Mouse (Mus musculus): ENCODE results near the gene Lgmn. TPM values are rescaled to one million over a fixed set of nuclear protein-coding genes. Genes with fewer than 3 reads are reported as not detected.

Lgmn gene
- total RNA-seq, 1 experiment from 2014 or later: 86.7 TPM

DNA sequence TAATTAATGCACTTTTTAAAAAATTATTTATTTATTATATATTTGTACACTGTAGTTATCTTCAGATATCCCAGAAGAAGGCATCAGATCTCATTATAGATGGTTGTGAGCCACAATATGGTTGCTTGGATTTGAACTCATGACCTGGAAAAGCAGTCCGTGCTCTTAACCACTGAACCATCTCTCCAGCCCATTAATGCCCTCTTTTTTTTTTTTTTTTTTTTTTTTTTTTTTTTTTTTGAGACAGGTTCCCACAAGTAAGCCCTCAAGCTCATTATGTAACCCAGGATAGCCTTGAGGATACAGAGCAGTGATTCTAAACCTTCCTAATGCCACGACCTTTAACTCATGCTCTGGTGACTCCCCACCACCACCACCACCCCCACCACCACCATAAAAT is 48.5 kb downstream of the Lgmn start:
- no peak for DNase-seq

DNA sequence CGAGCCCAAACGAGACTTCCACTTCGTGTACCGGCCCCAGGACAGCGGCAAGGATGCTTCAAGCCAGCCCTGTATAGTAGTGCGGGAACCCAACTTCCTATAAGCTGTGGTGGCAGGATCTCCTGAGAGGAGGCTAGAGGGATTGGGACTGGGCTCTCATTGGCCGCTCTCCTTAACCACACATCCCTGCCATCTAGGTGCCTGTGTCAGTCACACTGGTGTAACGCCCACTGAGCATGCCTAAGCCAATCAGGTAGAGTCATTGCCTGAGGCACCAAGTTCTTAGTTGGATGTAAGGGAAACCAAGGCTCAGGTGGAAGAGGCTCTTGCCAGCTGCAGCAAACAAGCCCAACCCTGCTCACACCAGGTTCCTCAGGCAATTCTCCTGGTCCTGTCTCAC is 49.6 kb downstream of the Lgmn start:
- DNase-seq: no peak

GRCm38 (mm10) chr12:102387219-102387917 is 52.2 kb downstream of the Lgmn start:
- DNase-seq: peak; percentile 91

GRCm38 (mm10) chr12:102384819-102385218 is 54.8 kb downstream of the Lgmn start:
- peak; percentile 46 for DNase-seq

DNA sequence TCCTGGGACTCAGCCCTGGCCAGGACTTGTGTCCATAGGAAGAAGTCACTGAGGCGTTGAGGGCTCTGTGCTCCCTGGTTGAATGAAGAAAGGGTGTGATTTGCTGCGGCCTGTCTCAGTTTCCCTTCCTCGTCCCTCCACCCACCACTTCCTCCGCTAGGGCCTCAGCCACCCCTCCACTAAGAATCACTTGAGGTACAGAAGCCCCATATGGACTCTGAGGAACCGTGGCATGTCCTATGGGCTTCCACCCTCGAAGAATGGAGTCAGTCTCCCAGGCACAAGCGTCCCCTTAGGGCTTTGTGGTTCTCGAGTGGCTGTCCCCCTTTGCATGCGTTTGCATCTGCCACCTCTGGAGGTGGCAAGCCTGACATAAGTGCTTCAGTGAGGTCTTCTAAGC is 56.3 kb downstream of the Lgmn start:
- no peak for DNase-seq

- no peak for DNase-seq
Measured at GRCm38 (mm10) chr12:102382180-102382579, 57.4 kb downstream of the Lgmn start.

- no peak for DNase-seq
Measured at GRCm38 (mm10) chr12:102372322-102372721, 67.3 kb downstream of the Lgmn start.

GRCm38 (mm10) chr12:102370931-102371500 is 68.6 kb downstream of the Lgmn start:
- DNase-seq: peak; percentile 34

DNA sequence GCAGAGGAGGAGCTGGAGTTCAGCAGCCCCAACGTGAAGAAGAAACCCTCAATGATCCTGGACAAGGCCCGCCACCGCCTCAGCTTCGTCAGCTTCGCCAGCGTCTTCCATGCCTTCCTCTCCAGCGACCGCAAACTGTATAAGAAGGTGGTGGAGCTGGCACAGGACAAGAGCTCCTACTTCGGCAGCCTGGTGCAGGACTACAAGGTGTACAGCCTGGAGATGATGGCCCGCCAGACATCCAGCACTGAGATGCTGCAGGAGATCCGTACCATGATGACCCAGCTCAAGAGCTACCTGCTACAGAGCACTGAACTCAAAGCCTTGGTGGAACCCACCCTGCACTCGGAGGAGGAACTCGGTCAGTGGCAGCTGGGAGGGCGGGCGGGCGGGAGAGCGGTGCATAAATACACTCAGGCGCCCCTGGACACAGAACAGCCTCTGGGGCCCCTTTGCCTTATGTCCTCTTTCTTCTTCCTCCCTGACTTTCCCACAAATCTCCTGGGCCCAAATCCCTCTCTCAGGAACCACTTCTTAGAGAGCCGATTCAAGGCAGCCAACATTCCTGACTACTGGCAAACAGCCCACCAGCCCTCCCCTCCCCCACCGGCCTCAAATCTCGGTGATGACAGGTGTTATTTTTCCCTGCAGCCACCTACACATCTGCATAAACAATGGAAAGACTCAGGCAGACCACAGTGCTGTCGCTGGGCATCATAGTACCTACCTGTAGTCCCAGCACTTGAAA is 70.0 kb downstream of the Lgmn start:
- DNase-seq: peak; percentile 44

DNA sequence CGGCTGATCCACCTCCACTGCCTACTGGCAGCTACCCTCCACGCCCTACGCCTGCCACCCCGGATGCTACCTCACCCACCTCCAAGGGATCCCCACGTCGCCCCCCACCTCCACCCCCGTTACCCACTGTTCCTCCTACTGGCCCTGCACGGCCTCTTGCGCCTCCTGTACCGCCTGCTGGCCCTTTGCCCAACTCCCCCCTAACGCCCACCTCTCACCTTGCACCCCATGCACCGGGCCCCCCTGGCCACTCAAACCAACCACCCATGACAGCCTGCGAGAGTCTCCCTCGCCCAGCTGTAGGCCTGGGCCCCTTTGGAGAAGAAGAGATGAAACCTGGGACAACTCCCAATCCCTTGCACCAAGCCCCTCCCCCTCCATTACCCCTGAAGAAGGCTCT is 71.1 kb downstream of the Lgmn start:
- no peak for DNase-seq

- DNase-seq: no peak
Measured at GRCm38 (mm10) chr12:102368066-102368465, 71.5 kb downstream of the Lgmn start.

GRCm38 (mm10) chr12:102367075-102367474 is 72.5 kb downstream of the Lgmn start:
- DNase-seq: no peak

GRCm38 (mm10) chr12:102366126-102366816 is 73.3 kb downstream of the Lgmn start:
- no peak for DNase-seq

DNA sequence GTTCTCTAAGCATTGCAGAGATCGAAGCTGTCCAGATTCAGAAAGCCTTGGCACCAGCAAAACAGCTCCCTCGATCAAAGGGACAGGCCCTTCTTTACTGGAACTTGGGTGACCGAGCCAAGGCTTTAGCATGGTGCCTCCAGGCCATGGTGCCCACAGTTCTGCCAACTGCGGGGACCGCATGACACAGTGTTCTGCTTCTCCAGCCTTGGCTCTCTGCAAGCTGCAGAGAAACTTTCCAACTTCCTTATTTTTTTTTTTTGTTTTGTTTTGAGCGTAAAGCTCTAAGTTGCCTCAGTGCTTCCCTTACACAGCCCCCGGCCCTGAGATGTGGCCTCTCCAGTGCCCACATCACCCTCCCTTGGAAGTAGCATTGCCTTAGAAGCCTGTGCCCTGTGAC is 74.6 kb downstream of the Lgmn start:
- DNase-seq: no peak

DNA sequence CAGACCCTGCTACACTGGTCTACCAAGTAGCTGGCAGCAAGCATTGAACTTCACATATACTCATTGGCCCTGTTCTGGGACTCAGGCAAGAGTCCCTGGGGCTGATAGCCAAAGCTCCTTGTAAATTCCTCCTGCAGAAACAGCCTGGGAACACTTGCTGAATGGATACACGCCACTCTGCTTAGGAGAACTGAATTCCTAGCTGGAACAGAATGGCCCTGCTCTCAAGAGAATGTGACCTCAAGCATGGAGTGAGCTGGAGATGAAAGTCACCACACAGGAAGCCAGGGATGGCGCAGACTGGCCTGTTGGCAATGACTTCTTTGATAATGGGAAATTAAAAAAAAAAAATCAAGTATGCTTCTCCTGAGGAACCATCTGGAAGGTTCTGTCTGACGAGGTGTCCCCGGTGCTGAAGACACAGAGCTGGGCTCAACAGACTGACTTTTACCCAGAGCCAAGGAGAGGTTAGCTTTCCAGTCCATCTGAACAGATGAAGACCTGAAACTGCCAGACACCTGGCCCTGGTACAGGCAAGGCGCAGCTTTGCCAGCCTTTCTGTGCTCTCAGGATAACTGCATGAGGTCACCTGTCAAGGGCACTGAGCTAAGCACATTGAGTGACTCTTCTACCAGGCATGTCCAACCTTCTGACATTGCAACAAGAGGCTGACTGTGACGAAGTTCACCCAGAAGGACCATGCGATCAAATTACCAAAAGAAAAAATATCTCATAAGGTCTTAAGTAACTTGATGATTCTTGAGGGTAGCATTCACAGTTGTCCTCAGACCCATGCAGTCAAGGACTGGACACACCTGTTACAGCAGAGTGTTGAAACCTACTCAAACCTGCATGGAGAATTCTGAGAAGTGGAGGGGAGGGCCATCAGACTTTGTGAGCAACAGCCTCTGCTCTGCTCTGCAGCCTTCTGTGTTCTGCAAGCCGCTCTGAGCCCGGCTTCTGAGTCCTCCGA is 78.1 kb downstream of the Lgmn start:
- no peak for DNase-seq

DNA sequence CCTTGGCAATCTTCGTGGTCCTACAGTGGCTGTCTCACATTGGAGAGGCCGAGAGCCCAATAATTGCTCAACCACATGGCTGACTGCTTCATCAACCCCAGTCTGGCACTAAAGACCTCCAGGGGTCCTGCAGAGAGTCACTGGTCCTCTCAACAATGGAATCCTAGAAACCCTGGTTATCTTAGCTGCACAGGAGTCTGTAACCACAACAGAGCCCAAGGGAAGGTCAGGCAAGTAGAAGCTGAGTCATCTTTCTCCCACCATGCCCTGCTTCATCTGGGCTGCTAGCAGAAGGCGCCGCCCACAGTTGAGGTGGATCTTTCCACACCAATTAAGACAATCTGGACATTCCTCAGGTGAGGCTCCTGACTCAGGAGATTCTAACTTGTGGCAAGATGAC is 80.2 kb downstream of the Lgmn start:
- DNase-seq: no peak

- no peak for DNase-seq
Measured at GRCm38 (mm10) chr12:102356781-102357180, 82.8 kb downstream of the Lgmn start.

DNA sequence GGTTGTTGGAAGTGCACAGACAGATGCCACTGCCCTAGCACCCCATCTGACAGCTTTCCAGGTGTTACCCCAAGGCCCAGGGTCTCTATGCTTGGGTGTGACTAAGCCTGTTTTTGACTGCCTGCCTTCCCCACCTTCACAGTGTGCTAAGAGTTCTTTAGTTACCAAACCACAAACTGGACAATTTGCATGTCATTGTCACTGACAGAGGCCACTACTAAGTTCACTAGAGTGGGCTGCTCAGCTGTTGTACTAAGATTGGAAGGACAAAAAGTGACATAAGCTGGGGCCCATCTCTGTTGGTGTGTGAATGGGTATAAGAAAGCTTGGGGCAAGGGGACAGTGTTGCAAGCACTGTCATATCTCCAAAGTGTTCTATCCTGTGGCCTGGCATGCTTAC is 83.8 kb downstream of the Lgmn start:
- DNase-seq: no peak

DNA sequence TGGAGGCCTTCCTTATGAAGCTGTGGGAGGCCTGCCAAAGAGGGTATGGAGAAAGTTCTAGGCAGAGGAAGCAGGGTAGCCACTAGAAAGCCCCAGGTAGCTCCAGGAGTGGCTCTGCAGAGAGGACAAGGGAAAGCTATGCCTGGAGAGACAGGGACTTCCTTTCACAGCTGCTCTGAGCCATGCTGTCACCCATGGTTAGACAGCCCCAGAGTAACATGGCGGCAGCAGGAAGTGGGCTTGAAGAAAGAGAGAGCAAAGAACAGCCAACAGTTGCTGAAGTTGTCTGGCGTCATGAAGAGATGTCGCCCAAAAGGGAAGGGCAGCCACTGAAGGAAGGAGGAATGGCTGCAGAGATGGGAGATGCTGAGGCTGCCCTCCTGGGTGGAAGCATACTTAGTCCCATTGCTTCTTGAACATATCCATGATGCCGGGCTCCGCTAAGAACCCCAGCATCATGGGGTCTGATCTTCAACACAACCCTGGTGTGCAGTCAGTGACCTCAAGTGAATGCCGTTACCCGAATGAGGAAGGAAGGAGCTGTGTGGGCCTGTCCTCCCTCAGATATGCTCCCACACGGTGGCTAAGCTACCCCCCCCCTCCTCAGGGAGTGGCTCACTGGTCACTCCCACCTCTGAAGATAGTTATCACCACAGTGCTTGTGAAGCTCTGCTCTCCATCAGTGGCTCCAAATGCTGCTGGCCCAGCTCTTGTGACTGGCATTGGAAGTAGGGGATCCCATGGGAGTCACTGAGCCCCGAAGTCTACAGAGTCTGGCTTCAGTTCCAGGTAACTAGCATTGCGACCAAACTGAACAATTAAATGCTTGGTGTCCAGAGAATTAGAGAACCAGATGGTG is 85.3 kb downstream of the Lgmn start:
- DNase-seq: no peak

GRCm38 (mm10) chr12:102350997-102351396 is 88.6 kb downstream of the Lgmn start:
- no peak for DNase-seq

DNA sequence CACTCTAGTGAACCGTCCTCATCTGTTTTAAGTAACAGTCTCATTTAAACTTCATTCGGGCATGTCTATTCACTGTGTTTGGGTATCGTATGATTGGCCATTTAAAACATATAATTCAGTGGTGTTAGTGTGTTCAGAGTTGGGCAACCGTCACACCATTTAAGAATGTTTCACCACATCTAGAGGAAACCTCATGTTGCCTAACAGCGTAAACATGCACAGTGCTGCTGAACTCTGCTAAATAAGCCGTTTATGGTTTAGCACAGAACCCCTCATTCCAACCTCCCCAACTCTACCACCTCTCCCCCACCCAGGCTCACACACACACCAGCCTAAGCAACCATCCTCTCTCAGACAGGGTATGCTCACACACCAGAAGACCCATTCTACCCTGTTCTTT is 91.2 kb downstream of the Lgmn start:
- DNase-seq: no peak

Measured in adrenal gland, postnatal 14 days (tissue).